Mouse (Mus musculus) forebrain, embryonic 14.5 days (tissue): ENCODE measurements around the gene 1700042G07Rik. TPM values are rescaled to one million over a fixed set of nuclear protein-coding genes. Genes with fewer than 3 reads are reported as not detected.

Source experiments
- ATAC-seq: fragments of 200-750 bp; cut with Nextera tagmentation; 2 replicates; pipeline ENCODE4 v1.8.0; 2017; ENCODE audit warnings: mild to moderate bottlenecking, moderate library complexity
- DNase-seq: peaks from one replicate; pipeline ENCODE4 v3.0.0-alpha.2; 2015; ENCODE audit warnings: low spot score
- H3K27ac ChIP-seq: fragments of 300-500 bp; sonication (generic); 2 replicates; pipeline ENCODE4 v1.5.1; 2014; ENCODE audit warnings: low read depth, mild to moderate bottlenecking, control low read depth, low read length, moderate library complexity
- H3K27me3 ChIP-seq: fragments of 300-500 bp; sonication (generic); replicated peaks from 2 replicates; pipeline ENCODE4 v1.6.1; 2014; ENCODE audit warnings: low read length, control low read depth, mixed read lengths; ENCODE audit not compliant: control insufficient read depth, insufficient read depth
- H3K36me3 ChIP-seq: fragments of 300-500 bp; sonication (generic); 2 replicates; pipeline ENCODE4 v1.6.1; 2014; ENCODE audit warnings: low read length, control low read depth; ENCODE audit not compliant: control insufficient read depth, insufficient read depth
- H3K4me1 ChIP-seq: fragments of 300-500 bp; sonication (generic); 2 replicates; pipeline ENCODE4 v1.6.1; 2014; ENCODE audit warnings: antibody characterized with exemption, low read length, control low read depth; ENCODE audit not compliant: control insufficient read depth, insufficient read depth
- H3K4me2 ChIP-seq: fragments of 300-500 bp; sonication (generic); 2 replicates; pipeline ENCODE4 v1.6.1; 2014; ENCODE audit warnings: mild to moderate bottlenecking, control low read depth, low read length
- H3K4me3 ChIP-seq: fragments of 300-500 bp; sonication (generic); 2 replicates; pipeline ENCODE4 v1.5.1; 2014; ENCODE audit warnings: low read depth, low read length, control low read depth
- H3K9ac ChIP-seq: fragments of 300-500 bp; sonication (generic); 2 replicates; pipeline ENCODE4 v1.6.1; 2014; ENCODE audit warnings: mild to moderate bottlenecking, low read length, control low read depth, moderate library complexity
- H3K9me3 ChIP-seq: fragments of 300-500 bp; sonication (generic); replicated peaks from 2 replicates; pipeline ENCODE4 v1.6.1; 2016; ENCODE audit warnings: low read length, control low read depth, mixed read lengths; ENCODE audit not compliant: control insufficient read depth
- whole genome bisulfite sequencing: fragments of 180-500 bp; shearing (Covaris S2); extraction: QIAGEN DNeasy Blood & Tissue Kit; methylation state at CpG from one replicate; pipeline ENCODE4 v1.1.7; 2014; 5-methylcytosine and 5-hydroxymethylcytosine counted together
- polyA plus RNA-seq: library from polyadenylated mRNA; unstranded; fragments of >200 nt; fragmentation: Nextera tagmentation; extraction: Ambion mirVana; gene quantifications from 2 replicates; pipeline ENCODE4 v1.2.1, GENCODE M21; 2014

The 1700042G07Rik gene
- polyA plus RNA-seq, 1 experiment from 2014 or later = not detected

GRCm38 (mm10) chr4:116182079-116182478 is 8.9 kb downstream of the 1700042G07Rik start:
- 23% methylated on average over 3 of the region's 3 CpGs for WGBS
- Histone ChIP-seq H3K4me2 (no peak overlapping the region), H3K4me1 (peaks cover 3% of the 10 kb centered on the region), H3K27me3 (no peaks in the 10 kb centered on the region), H3K9ac (no peak overlapping the region), H3K36me3 (no peaks in the 10 kb centered on the region), H3K4me3 (no peak overlapping the region), H3K9me3 (no peaks in the 10 kb centered on the region), H3K27ac (no peak overlapping the region)
- DNase-seq (no peak), ATAC-seq (no peak)

DNA sequence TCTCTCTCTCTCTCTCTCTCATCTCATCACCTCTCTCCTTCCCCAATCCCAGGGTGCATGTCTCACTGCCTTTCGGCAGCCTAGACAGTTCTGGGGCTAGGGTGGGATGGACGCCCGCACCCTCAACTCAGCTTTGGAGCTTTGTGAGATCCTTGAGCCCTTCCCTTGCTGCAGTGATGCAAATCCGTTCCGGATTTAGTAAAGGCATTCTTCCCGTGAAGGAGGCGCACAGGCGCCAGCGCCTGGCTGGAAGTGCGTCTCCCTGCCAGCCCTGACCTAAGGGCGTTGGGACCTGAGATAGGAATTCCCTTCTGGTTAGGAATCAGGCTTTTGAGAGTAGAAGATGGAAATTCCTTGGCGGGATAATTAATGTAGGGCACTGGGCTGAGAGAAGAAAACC is 9.6 kb downstream of the 1700042G07Rik start:
- Histone ChIP-seq H3K9me3 (no peaks in the 10 kb centered on the region), H3K4me3 (no peak overlapping the region), H3K27me3 (no peaks in the 10 kb centered on the region), H3K4me2 (peak overlapping the region; percentile 15; the same call in 1 of the 2 replicates), H3K27ac (no peak overlapping the region), H3K9ac (no peak overlapping the region), H3K4me1 (no peaks in the 10 kb centered on the region), H3K36me3 (no peaks in the 10 kb centered on the region)
- 7% methylated on average over 12 of the region's 12 CpGs for WGBS
- DNase-seq (peak; percentile 18), ATAC-seq (no peak)

GRCm38 (mm10) chr4:116185083-116185482 is 11.9 kb downstream of the 1700042G07Rik start:
- WGBS = 93% methylated on average over 4 of the region's 4 CpGs
- H3K9ac ChIP-seq = no peak overlapping the region
- no peaks in the 10 kb centered on the region for H3K9me3 ChIP-seq
- DNase-seq = no peak
- no peak for ATAC-seq
- H3K4me2 ChIP-seq = no peak overlapping the region
- no peak overlapping the region for H3K4me3 ChIP-seq
- H3K27me3 ChIP-seq = no peaks in the 10 kb centered on the region
- no peaks in the 10 kb centered on the region for H3K36me3 ChIP-seq
- no peak overlapping the region for H3K27ac ChIP-seq
- no peaks in the 10 kb centered on the region for H3K4me1 ChIP-seq

DNA sequence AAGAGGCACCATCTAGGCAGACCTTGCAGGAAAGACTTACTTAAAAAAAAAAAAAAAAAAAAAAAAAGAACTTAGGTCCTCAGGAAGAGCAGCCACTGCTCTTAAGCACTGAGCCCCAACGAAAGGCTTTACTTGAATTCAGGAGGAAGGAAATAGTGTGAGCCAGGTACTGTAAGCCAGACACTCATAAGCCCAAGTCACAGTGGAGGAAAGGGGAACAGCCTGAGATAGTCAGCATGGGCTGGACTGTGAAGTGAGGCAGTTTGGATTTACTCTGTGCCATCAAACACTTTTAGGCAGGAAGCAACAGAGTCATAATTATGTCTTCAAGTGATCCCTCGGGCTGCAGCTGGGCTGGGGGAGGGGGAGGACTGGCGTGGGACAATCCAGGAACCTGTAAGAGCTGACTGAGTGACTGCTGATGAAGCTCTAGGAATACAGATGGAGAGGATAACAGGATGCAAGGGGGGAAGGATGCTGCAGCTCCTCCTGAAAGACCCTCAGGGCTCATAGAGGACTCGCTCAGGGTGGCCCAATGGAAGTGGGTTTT is 19.2 kb downstream of the 1700042G07Rik start:
- H3K9ac ChIP-seq = no peak overlapping the region
- H3K4me1 ChIP-seq = no peaks in the 10 kb centered on the region
- no peaks in the 10 kb centered on the region for H3K27me3 ChIP-seq
- DNase-seq (peak; percentile 25), ATAC-seq (no peak)
- no peaks in the 10 kb centered on the region for H3K9me3 ChIP-seq
- 71% methylated on average over 4 of the region's 4 CpGs for WGBS
- H3K27ac ChIP-seq = no peak overlapping the region
- H3K36me3 ChIP-seq = no peaks in the 10 kb centered on the region
- no peak overlapping the region for H3K4me2 ChIP-seq
- no peak overlapping the region for H3K4me3 ChIP-seq

GRCm38 (mm10) chr4:116193583-116194383 is 20.6 kb downstream of the 1700042G07Rik start:
- Histone ChIP-seq H3K9ac (no peak overlapping the region), H3K4me2 (no peak overlapping the region), H3K4me3 (no peak overlapping the region), H3K27ac (no peak overlapping the region), H3K36me3 (no peaks in the 10 kb centered on the region), H3K4me1 (no peaks in the 10 kb centered on the region), H3K27me3 (no peaks in the 10 kb centered on the region), H3K9me3 (no peaks in the 10 kb centered on the region)
- no peak for ATAC-seq
- no peak for DNase-seq
- WGBS = 61% methylated on average over 9 of the region's 9 CpGs

GRCm38 (mm10) chr4:116198422-116198821 is 25.2 kb downstream of the 1700042G07Rik start:
- DNase-seq (no peak), ATAC-seq (no peak)
- Histone ChIP-seq H3K4me3 (no peak overlapping the region), H3K9me3 (no peaks in the 10 kb centered on the region), H3K4me1 (no peaks in the 10 kb centered on the region), H3K9ac (no peak overlapping the region), H3K27ac (no peak overlapping the region), H3K36me3 (no peaks in the 10 kb centered on the region), H3K4me2 (no peak overlapping the region), H3K27me3 (no peaks in the 10 kb centered on the region)
- 72% methylated on average over 2 of the region's 2 CpGs for WGBS

DNA sequence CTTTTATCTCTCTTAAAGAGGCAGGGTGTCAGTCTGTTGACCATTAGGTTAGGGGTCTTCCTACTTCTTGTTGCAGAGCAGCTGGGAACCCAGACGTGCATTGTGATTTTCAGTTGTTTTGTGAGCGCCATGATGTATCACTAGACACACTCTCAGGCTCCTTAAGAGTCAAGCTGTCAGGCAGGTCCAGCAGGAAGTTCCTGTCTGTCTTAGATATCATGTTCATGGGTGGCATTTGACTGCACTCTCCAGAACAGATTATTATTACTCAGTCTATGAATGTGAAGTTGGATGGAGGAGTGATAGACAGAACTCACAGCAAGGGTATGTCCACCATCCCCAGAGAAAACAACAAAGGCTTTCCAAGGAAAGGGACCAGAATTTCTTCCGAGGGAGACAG is 31.2 kb downstream of the 1700042G07Rik start:
- ATAC-seq (no peak), DNase-seq (no peak)
- Histone ChIP-seq H3K27ac (no peak overlapping the region), H3K4me1 (no peaks in the 10 kb centered on the region), H3K27me3 (no peaks in the 10 kb centered on the region), H3K9ac (no peak overlapping the region), H3K36me3 (no peaks in the 10 kb centered on the region), H3K4me2 (no peak overlapping the region), H3K9me3 (no peaks in the 10 kb centered on the region), H3K4me3 (no peak overlapping the region)
- 78% methylated on average over 3 of the region's 3 CpGs for WGBS

GRCm38 (mm10) chr4:116206531-116206930 is 33.4 kb downstream of the 1700042G07Rik start:
- H3K4me2 ChIP-seq = no peak overlapping the region
- no peaks in the 10 kb centered on the region for H3K36me3 ChIP-seq
- DNase-seq (no peak), ATAC-seq (no peak)
- H3K4me3 ChIP-seq = no peak overlapping the region
- no peaks in the 10 kb centered on the region for H3K9me3 ChIP-seq
- H3K9ac ChIP-seq = no peak overlapping the region
- H3K27ac ChIP-seq = no peak overlapping the region
- no peaks in the 10 kb centered on the region for H3K4me1 ChIP-seq
- 86% methylated on average over 4 of the region's 4 CpGs for WGBS
- H3K27me3 ChIP-seq = no peaks in the 10 kb centered on the region

GRCm38 (mm10) chr4:116208891-116209290 is 35.7 kb downstream of the 1700042G07Rik start:
- Histone ChIP-seq H3K4me2 (no peak overlapping the region), H3K9me3 (no peaks in the 10 kb centered on the region), H3K27ac (no peak overlapping the region), H3K9ac (no peak overlapping the region), H3K4me3 (no peak overlapping the region), H3K27me3 (no peaks in the 10 kb centered on the region), H3K36me3 (no peaks in the 10 kb centered on the region), H3K4me1 (no peaks in the 10 kb centered on the region)
- 85% methylated on average over 1 of the region's 1 CpGs for WGBS
- DNase-seq = no peak
- no peak for ATAC-seq
